Mouse (Mus musculus) kidney, adult 2 months (tissue): ENCODE data around the gene Cep78. TPM values are rescaled to one million over a fixed set of nuclear protein-coding genes. Genes with fewer than 3 reads are reported as not detected.
"Not testable (repeated sequence)": the region's sequence is repeated elsewhere in the genome, so short reads cannot be mapped to it uniquely, and the experiment has no call there.

ENCODE experiments used
- DNase-seq: peaks from one replicate; pipeline ENCODE4 v3.0.0; 2021
- H3K27ac ChIP-seq: fragments of 200-500 bp; 2 replicates; pipeline ENCODE4 v1.5.1; 2012; ENCODE audit warnings: low read depth, low read length, control low read depth, inconsistent platforms; ENCODE audit not compliant: insufficient read depth
- H3K27me3 ChIP-seq: fragments of 200-500 bp; replicated peaks from 2 replicates; pipeline ENCODE4 v1.6.1; 2012; ENCODE audit warnings: mild to moderate bottlenecking, moderate library complexity, low read length, inconsistent platforms; ENCODE audit not compliant: control insufficient read depth, insufficient read depth
- H3K36me3 ChIP-seq: fragments of 200-500 bp; 2 replicates; pipeline ENCODE4 v1.6.1; 2012; ENCODE audit warnings: mild to moderate bottlenecking, moderate library complexity, low read length, inconsistent platforms; ENCODE audit not compliant: control insufficient read depth, insufficient read depth
- H3K4me1 ChIP-seq: fragments of 200-500 bp; 2 replicates; pipeline ENCODE4 v1.6.1; 2011; ENCODE audit warnings: low read length; ENCODE audit not compliant: control insufficient read depth, insufficient read depth
- H3K4me3 ChIP-seq: fragments of 200-500 bp; 2 replicates; pipeline ENCODE4 v1.5.1; 2011; ENCODE audit warnings: mild to moderate bottlenecking, low read depth, low read length, control low read depth; ENCODE audit not compliant: insufficient read depth
- CTCF ChIP-seq: fragments of 200-500 bp; conservative IDR thresholded peaks from 2 replicates; pipeline ENCODE4 v1.5.1; 2011; ENCODE audit warnings: low read depth, mild to moderate bottlenecking, control low read depth, low read length, moderate library complexity, mixed read lengths; ENCODE audit not compliant: insufficient read depth, insufficient read length
- POLR2A ChIP-seq: fragments of 200-500 bp; IDR thresholded peaks from one replicate; pipeline ENCODE4 v1.6.1; 2011; ENCODE audit warnings: low read depth, low read length, control low read depth
- WGBS: fragments of 180-500 bp; shearing (Covaris S2); methylation state at CpG from one replicate; pipeline ENCODE4 v1.1.7; 2018; 5-methylcytosine and 5-hydroxymethylcytosine counted together
- polyA plus RNA-seq: library from polyadenylated mRNA; depleted of rRNA; stranded (reverse); fragments of >200 nt; gene quantifications from 2 replicates; pipeline ENCODE4 v1.2.3, GENCODE M21; 2012; rRNA removed

The Cep78 gene
- polyA plus RNA-seq = 1.5 and 1.6 TPM in 2 replicates

- TF ChIP-seq CTCF = 0 out of 2 replicates have a peak, but pooled peaks have one; percentile 18
- TF ChIP-seq POLR2A = peak; percentile 4
- DNase-seq = peak; percentile 93
- H3K27ac ChIP-seq = peak within 1 kb of the TSS; percentile 18; the same call in 1 of the 2 replicates
- H3K4me1 ChIP-seq = no peaks in the 10 kb centered on the region
- H3K36me3 ChIP-seq = no peaks in the 10 kb centered on the region
- peak within 1 kb of the TSS; percentile 80 for H3K4me3 ChIP-seq
- under 1% methylated on average over 71 of the region's 88 CpGs for WGBS
- H3K27me3 ChIP-seq = no peaks in the 10 kb centered on the region
Observed at GRCm38 (mm10) chr19:15984449-15985171, at the start of gene Cep78. Gene Cep78, minus strand, starts transcription at chr19:15984989.

- no peak for DNase-seq
- Histone ChIP-seq H3K27ac (no peak overlapping the region), H3K4me1 (no peaks in the 10 kb centered on the region; the same call in 1 of the 2 replicates), H3K4me3 (no peak overlapping the region), H3K36me3 (no peaks in the 10 kb centered on the region), H3K27me3 (no peaks in the 10 kb centered on the region)
- TF ChIP-seq POLR2A (no peak), CTCF (no peak)
- WGBS = 94% methylated on average over 4 of the region's 4 CpGs
Observed at GRCm38 (mm10) chr19:16031276-16031675, 46.5 kb upstream of the Cep78 start.

GRCm38 (mm10) chr19:16029253-16029771 is 44.5 kb upstream of the Cep78 start:
- WGBS = 9% methylated on average over 7 of the region's 9 CpGs
- peak overlapping the region; percentile 43 for H3K4me3 ChIP-seq
- DNase-seq = peak; percentile 68
- not testable (repeated sequence) for H3K27me3 ChIP-seq, H3K36me3 ChIP-seq, H3K27ac ChIP-seq, H3K4me1 ChIP-seq
- peak; percentile 34 for TF ChIP-seq CTCF

- H3K36me3 ChIP-seq = no peaks in the 10 kb centered on the region
- no peaks in the 10 kb centered on the region for H3K27me3 ChIP-seq
- no peaks in the 10 kb centered on the region; the same call in 1 of the 2 replicates for H3K4me1 ChIP-seq
- no peak for TF ChIP-seq CTCF
- TF ChIP-seq POLR2A = no peak
- peak overlapping the region; percentile 43 for H3K4me3 ChIP-seq
- 31% methylated on average over 5 of the region's 5 CpGs for WGBS
- peak; percentile 4 for DNase-seq
- no peak overlapping the region for H3K27ac ChIP-seq
Observed at GRCm38 (mm10) chr19:16028746-16029252, 44.0 kb upstream of the Cep78 start.

GRCm38 (mm10) chr19:16027876-16028670 is 43.3 kb upstream of the Cep78 start:
- no peaks in the 10 kb centered on the region for H3K27me3 ChIP-seq
- no peaks in the 10 kb centered on the region for H3K36me3 ChIP-seq
- TF ChIP-seq CTCF = no peak
- TF ChIP-seq POLR2A = no peak
- WGBS = 64% methylated on average over 15 of the region's 15 CpGs
- no peak for DNase-seq
- H3K4me1 ChIP-seq = no peaks in the 10 kb centered on the region; the same call in 1 of the 2 replicates
- H3K4me3 ChIP-seq = no peak overlapping the region
- no peak overlapping the region for H3K27ac ChIP-seq

- Histone ChIP-seq H3K27ac (no peak overlapping the region), H3K4me3 (no peak overlapping the region), H3K4me1 (no peaks in the 10 kb centered on the region; the same call in 1 of the 2 replicates), H3K36me3 (no peaks in the 10 kb centered on the region), H3K27me3 (no peaks in the 10 kb centered on the region)
- 98% methylated on average over 5 of the region's 5 CpGs for WGBS
- TF ChIP-seq CTCF = no peak
- no peak for TF ChIP-seq POLR2A
- DNase-seq = no peak
Observed at GRCm38 (mm10) chr19:16026276-16026675, 41.5 kb upstream of the Cep78 start.

GRCm38 (mm10) chr19:16022178-16022577 is 37.4 kb upstream of the Cep78 start:
- no peak overlapping the region for H3K27ac ChIP-seq

More at GRCm38 (mm10) chr19:16022178-16022577, 37.4 kb upstream of the Cep78 start:
- H3K4me1 ChIP-seq = no peaks in the 10 kb centered on the region; the same call in 1 of the 2 replicates
- no peak for TF ChIP-seq POLR2A
- no peak for TF ChIP-seq CTCF
- DNase-seq = peak; percentile 17
- H3K27me3 ChIP-seq = no peaks in the 10 kb centered on the region
- WGBS = 30% methylated on average over 10 of the region's 10 CpGs
- H3K4me3 ChIP-seq = no peak overlapping the region
- no peaks in the 10 kb centered on the region for H3K36me3 ChIP-seq
